Mouse (Mus musculus): ENCODE data around the gene Rbm20. TPM values are rescaled to one million over a fixed set of nuclear protein-coding genes. Genes with fewer than 3 reads are reported as not detected.
"Not testable (repeated sequence)": the region's sequence is repeated elsewhere in the genome, so short reads cannot be mapped to it uniquely, and the experiment has no call there.

Rbm20 gene
- polyA plus RNA-seq, 1 experiment from 2014 or later = 3.6 TPM

- no peak for ATAC-seq (ENCODE audit: low FRiP score, low TSS enrichment)
- H3K36me3 ChIP-seq (ENCODE audit: control insufficient read depth, insufficient read depth, low read length) = peaks cover 11% of the 10 kb centered on the region
- 80% methylated on average over 7 of the region's 7 CpGs for WGBS
- no peak overlapping the region for H3K4me3 ChIP-seq (ENCODE audit: low read length)
- H3K9me3 ChIP-seq (ENCODE audit: control insufficient read depth, low read length) = no peaks in the 10 kb centered on the region
- no peaks in the 10 kb centered on the region for H3K27me3 ChIP-seq (ENCODE audit: control insufficient read depth, insufficient read depth, low read length)
- H3K4me2 ChIP-seq (replicated peaks; ENCODE audit: low read depth, low read length) = no peak overlapping the region
- H3K4me1 ChIP-seq (ENCODE audit: control insufficient read depth, insufficient read depth, low read length) = peaks cover 42% of the 10 kb centered on the region
- H3K9ac ChIP-seq (ENCODE audit: low read depth, low read length) = no peak overlapping the region
- no peak overlapping the region for H3K27ac ChIP-seq (ENCODE audit: low read depth, low read length)
These were observed 26.2 kb upstream of the Rbm20 start for GRCm38 (mm10) chr19:53650921-53651320.

- WGBS = 65% methylated on average over 9 of the region's 9 CpGs
- no peak overlapping the region for H3K27ac ChIP-seq (ENCODE audit: low read depth, low read length)
- no peaks in the 10 kb centered on the region for H3K9me3 ChIP-seq (ENCODE audit: control insufficient read depth, low read length)
- no peak overlapping the region for H3K9ac ChIP-seq (ENCODE audit: low read depth, low read length)
- no peak overlapping the region for H3K4me2 ChIP-seq (replicated peaks; ENCODE audit: low read depth, low read length)
- no peaks in the 10 kb centered on the region for H3K27me3 ChIP-seq (ENCODE audit: control insufficient read depth, insufficient read depth, low read length)
- H3K36me3 ChIP-seq (ENCODE audit: control insufficient read depth, insufficient read depth, low read length) = peaks cover 2% of the 10 kb centered on the region; the same call in 1 of the 2 replicates
- ATAC-seq (ENCODE audit: low FRiP score, low TSS enrichment) = no peak
- no peak overlapping the region for H3K4me3 ChIP-seq (ENCODE audit: low read length)
- peaks cover 42% of the 10 kb centered on the region for H3K4me1 ChIP-seq (ENCODE audit: control insufficient read depth, insufficient read depth, low read length)
These were observed 24.8 kb upstream of the Rbm20 start for GRCm38 (mm10) chr19:53652267-53652666.

GRCm38 (mm10) chr19:53653624-53654467 lies 23.3 kb upstream of the Rbm20 start:
- 0 out of 2 replicates have a peak overlapping the region, but pooled peaks have one; percentile 4 for H3K4me3 ChIP-seq (ENCODE audit: low read length)

GRCm38 (mm10) chr19:53656443-53656842 lies 20.7 kb upstream of the Rbm20 start:
- H3K9ac ChIP-seq (ENCODE audit: low read depth, low read length); ATAC-seq (ENCODE audit: low FRiP score, low TSS enrichment); H3K4me3 ChIP-seq (ENCODE audit: low read length); H3K27ac ChIP-seq (ENCODE audit: low read depth, low read length); H3K27me3 ChIP-seq (ENCODE audit: control insufficient read depth, insufficient read depth, low read length); H3K4me2 ChIP-seq (replicated peaks; ENCODE audit: low read depth, low read length); H3K9me3 ChIP-seq (ENCODE audit: control insufficient read depth, low read length); H3K36me3 ChIP-seq (ENCODE audit: control insufficient read depth, insufficient read depth, low read length): not testable (repeated sequence)
- H3K4me1 ChIP-seq (ENCODE audit: control insufficient read depth, insufficient read depth, low read length) = peaks cover 26% of the 10 kb centered on the region
- WGBS = 89% methylated on average over 11 of the region's 11 CpGs

More at GRCm38 (mm10) chr19:53653624-53654467, 23.3 kb upstream of the Rbm20 start:
- H3K9me3 ChIP-seq (ENCODE audit: control insufficient read depth, low read length) = no peaks in the 10 kb centered on the region
- H3K27ac ChIP-seq (ENCODE audit: low read depth, low read length) = peak overlapping the region; percentile 88
- peaks cover 42% of the 10 kb centered on the region for H3K4me1 ChIP-seq (ENCODE audit: control insufficient read depth, insufficient read depth, low read length)
- ATAC-seq (ENCODE audit: low FRiP score, low TSS enrichment) = peak; percentile 87
- 21% methylated on average over 20 of the region's 20 CpGs for WGBS
- H3K9ac ChIP-seq (ENCODE audit: low read depth, low read length) = no peak overlapping the region
- H3K27me3 ChIP-seq (ENCODE audit: control insufficient read depth, insufficient read depth, low read length) = no peaks in the 10 kb centered on the region
- peak overlapping the region; percentile 25 for H3K4me2 ChIP-seq (replicated peaks; ENCODE audit: low read depth, low read length)
- no peaks in the 10 kb centered on the region for H3K36me3 ChIP-seq (ENCODE audit: control insufficient read depth, insufficient read depth, low read length)

GRCm38 (mm10) chr19:53657437-53657836 lies 19.7 kb upstream of the Rbm20 start:
- H3K27me3 ChIP-seq (ENCODE audit: control insufficient read depth, insufficient read depth, low read length) = no peaks in the 10 kb centered on the region
- no peak overlapping the region for H3K9ac ChIP-seq (ENCODE audit: low read depth, low read length)
- no peak for ATAC-seq (ENCODE audit: low FRiP score, low TSS enrichment)
- no peak overlapping the region for H3K4me2 ChIP-seq (replicated peaks; ENCODE audit: low read depth, low read length)
- H3K9me3 ChIP-seq (ENCODE audit: control insufficient read depth, low read length) = no peaks in the 10 kb centered on the region
- H3K27ac ChIP-seq (ENCODE audit: low read depth, low read length) = no peak overlapping the region
- WGBS = 80% methylated on average over 5 of the region's 5 CpGs
- no peaks in the 10 kb centered on the region for H3K36me3 ChIP-seq (ENCODE audit: control insufficient read depth, insufficient read depth, low read length)
- H3K4me1 ChIP-seq (ENCODE audit: control insufficient read depth, insufficient read depth, low read length) = peaks cover 23% of the 10 kb centered on the region
- H3K4me3 ChIP-seq (ENCODE audit: low read length) = no peak overlapping the region

- no peaks in the 10 kb centered on the region for H3K9me3 ChIP-seq (ENCODE audit: control insufficient read depth, low read length)
- no peak overlapping the region for H3K27ac ChIP-seq (ENCODE audit: low read depth, low read length)
- WGBS = 53% methylated on average over 9 of the region's 9 CpGs
- H3K9ac ChIP-seq (ENCODE audit: low read depth, low read length) = peak overlapping the region; percentile 18; the same call in 1 of the 2 replicates
- no peaks in the 10 kb centered on the region for H3K36me3 ChIP-seq (ENCODE audit: control insufficient read depth, insufficient read depth, low read length)
- peaks cover 3% of the 10 kb centered on the region; the same call in 1 of the 2 replicates for H3K4me1 ChIP-seq (ENCODE audit: control insufficient read depth, insufficient read depth, low read length)
- no peak overlapping the region for H3K4me2 ChIP-seq (replicated peaks; ENCODE audit: low read depth, low read length)
- H3K4me3 ChIP-seq (ENCODE audit: low read length) = no peak overlapping the region
- no peak for ATAC-seq (ENCODE audit: low FRiP score, low TSS enrichment)
- H3K27me3 ChIP-seq (ENCODE audit: control insufficient read depth, insufficient read depth, low read length) = no peaks in the 10 kb centered on the region
These were observed 16.2 kb upstream of the Rbm20 start for GRCm38 (mm10) chr19:53660722-53661420.

GRCm38 (mm10) chr19:53661938-53662722 lies 15.0 kb upstream of the Rbm20 start:
- H3K27me3 ChIP-seq (ENCODE audit: control insufficient read depth, insufficient read depth, low read length) = no peaks in the 10 kb centered on the region
- H3K4me2 ChIP-seq (replicated peaks; ENCODE audit: low read depth, low read length) = no peak overlapping the region
- H3K9ac ChIP-seq (ENCODE audit: low read depth, low read length) = no peak overlapping the region
- no peak for ATAC-seq (ENCODE audit: low FRiP score, low TSS enrichment)
- no peaks in the 10 kb centered on the region for H3K36me3 ChIP-seq (ENCODE audit: control insufficient read depth, insufficient read depth, low read length)
- H3K4me3 ChIP-seq (ENCODE audit: low read length) = no peak overlapping the region
- no peaks in the 10 kb centered on the region for H3K9me3 ChIP-seq (ENCODE audit: control insufficient read depth, low read length)
- no peak overlapping the region for H3K27ac ChIP-seq (ENCODE audit: low read depth, low read length)
- 62% methylated on average over 14 of the region's 14 CpGs for WGBS
- H3K4me1 ChIP-seq (ENCODE audit: control insufficient read depth, insufficient read depth, low read length) = peaks cover 3% of the 10 kb centered on the region; the same call in 1 of the 2 replicates

- Histone ChIP-seq H3K4me3 (ENCODE audit: low read length) (no peak overlapping the region), H3K4me1 (ENCODE audit: control insufficient read depth, insufficient read depth, low read length) (peaks cover 3% of the 10 kb centered on the region; the same call in 1 of the 2 replicates), H3K9me3 (ENCODE audit: control insufficient read depth, low read length) (no peaks in the 10 kb centered on the region), H3K27ac (ENCODE audit: low read depth, low read length) (no peak overlapping the region), H3K36me3 (ENCODE audit: control insufficient read depth, insufficient read depth, low read length) (no peaks in the 10 kb centered on the region), H3K9ac (ENCODE audit: low read depth, low read length) (no peak overlapping the region), H3K27me3 (ENCODE audit: control insufficient read depth, insufficient read depth, low read length) (no peaks in the 10 kb centered on the region), H3K4me2 (replicated peaks; ENCODE audit: low read depth, low read length) (no peak overlapping the region)
- ATAC-seq (ENCODE audit: low FRiP score, low TSS enrichment) = no peak
- WGBS = 92% methylated on average over 9 of the region's 9 CpGs
These were observed 12.3 kb upstream of the Rbm20 start for GRCm38 (mm10) chr19:53664831-53665230.

Measured in kidney, embryonic 14.5 days (tissue).